Mouse (Mus musculus): Measurements from ENCODE around the gene Rph3al. TPM values are rescaled to one million over a fixed set of nuclear protein-coding genes. Genes with fewer than 3 reads are reported as not detected.

Gene Rph3al
- total and polyA plus RNA-seq, 2 experiments from 2014 or later = 2.5 to 3.1 TPM

GRCm38 (mm10) chr11:75887349-75887748 is 50.9 kb downstream of the Rph3al start:
- TF ChIP-seq CTCF (IDR thresholded peaks at IDR 0.05; ENCODE audit: low read depth) = no peak

GRCm38 (mm10) chr11:75881234-75881633 is 57.0 kb downstream of the Rph3al start:
- H3K4me2 ChIP-seq (ENCODE audit: low read depth, low read length) = no peak overlapping the region

More at GRCm38 (mm10) chr11:75887349-75887748, 50.9 kb downstream of the Rph3al start:
- 83% methylated on average over 3 of the region's 3 CpGs for WGBS
- H3K36me3 ChIP-seq (ENCODE audit: insufficient read depth, low read length) = no peaks in the 10 kb centered on the region
- H3K4me3 ChIP-seq (ENCODE audit: low read length) = no peak overlapping the region
- no peak overlapping the region for H3K9ac ChIP-seq (replicated peaks; ENCODE audit: low read length)
- no peaks in the 10 kb centered on the region for H3K9me3 ChIP-seq (ENCODE audit: low read length)
- H3K27ac ChIP-seq = no peak overlapping the region
- ATAC-seq (no peak), DNase-seq (ENCODE audit: low spot score) (no peak)
- 0 out of 2 replicates have a peak, but pooled peaks cover 4% of the 10 kb centered on the region for H3K4me1 ChIP-seq (ENCODE audit: insufficient read depth, low read length)
- no peak overlapping the region for H3K4me2 ChIP-seq (ENCODE audit: low read depth, low read length)
- no peaks in the 10 kb centered on the region for H3K27me3 ChIP-seq (ENCODE audit: insufficient read depth, low read length)

GRCm38 (mm10) chr11:75880064-75880463 is 58.2 kb downstream of the Rph3al start:
- Histone ChIP-seq H3K27me3 (ENCODE audit: insufficient read depth, low read length) (no peaks in the 10 kb centered on the region), H3K27ac (0 out of 2 replicates have a peak overlapping the region, but pooled peaks have one; percentile 20), H3K4me1 (ENCODE audit: insufficient read depth, low read length) (peaks cover 5% of the 10 kb centered on the region; the same call in 1 of the 2 replicates), H3K4me3 (ENCODE audit: low read length) (no peak overlapping the region), H3K4me2 (ENCODE audit: low read depth, low read length) (no peak overlapping the region), H3K9me3 (ENCODE audit: low read length) (no peaks in the 10 kb centered on the region), H3K36me3 (ENCODE audit: insufficient read depth, low read length) (no peaks in the 10 kb centered on the region), H3K9ac (replicated peaks; ENCODE audit: low read length) (no peak overlapping the region)
- peak; percentile 57 for DNase-seq (ENCODE audit: low spot score)
- 46% methylated on average over 8 of the region's 8 CpGs for WGBS
- ATAC-seq = no peak
- no peak for TF ChIP-seq CTCF (IDR thresholded peaks at IDR 0.05; ENCODE audit: low read depth)

More at GRCm38 (mm10) chr11:75881234-75881633, 57.0 kb downstream of the Rph3al start:
- TF ChIP-seq CTCF (IDR thresholded peaks at IDR 0.05; ENCODE audit: low read depth) = no peak
- no peak overlapping the region for H3K4me3 ChIP-seq (ENCODE audit: low read length)
- ATAC-seq (no peak), DNase-seq (ENCODE audit: low spot score) (no peak)
- WGBS = 93% methylated on average over 3 of the region's 3 CpGs
- H3K36me3 ChIP-seq (ENCODE audit: insufficient read depth, low read length) = no peaks in the 10 kb centered on the region
- H3K27ac ChIP-seq = no peak overlapping the region
- no peaks in the 10 kb centered on the region for H3K27me3 ChIP-seq (ENCODE audit: insufficient read depth, low read length)
- no peak overlapping the region for H3K9ac ChIP-seq (replicated peaks; ENCODE audit: low read length)
- no peaks in the 10 kb centered on the region for H3K9me3 ChIP-seq (ENCODE audit: low read length)
- peaks cover 5% of the 10 kb centered on the region; the same call in 1 of the 2 replicates for H3K4me1 ChIP-seq (ENCODE audit: insufficient read depth, low read length)

GRCm38 (mm10) chr11:75878460-75878859 is 59.8 kb downstream of the Rph3al start:
- Histone ChIP-seq H3K4me2 (ENCODE audit: low read depth, low read length) (no peak overlapping the region), H3K27me3 (ENCODE audit: insufficient read depth, low read length) (no peaks in the 10 kb centered on the region), H3K36me3 (ENCODE audit: insufficient read depth, low read length) (no peaks in the 10 kb centered on the region), H3K9ac (replicated peaks; ENCODE audit: low read length) (no peak overlapping the region), H3K9me3 (ENCODE audit: low read length) (no peaks in the 10 kb centered on the region), H3K27ac (no peak overlapping the region), H3K4me1 (ENCODE audit: insufficient read depth, low read length) (peaks cover 5% of the 10 kb centered on the region; the same call in 1 of the 2 replicates), H3K4me3 (ENCODE audit: low read length) (no peak overlapping the region)
- ATAC-seq = no peak
- no peak for TF ChIP-seq CTCF (IDR thresholded peaks at IDR 0.05; ENCODE audit: low read depth)
- 85% methylated on average over 8 of the region's 8 CpGs for WGBS
- DNase-seq (ENCODE audit: low spot score) = no peak

- no peak overlapping the region for H3K9ac ChIP-seq (replicated peaks; ENCODE audit: low read length)
- no peak for TF ChIP-seq CTCF (IDR thresholded peaks at IDR 0.05; ENCODE audit: low read depth)
- no peaks in the 10 kb centered on the region for H3K27me3 ChIP-seq (ENCODE audit: insufficient read depth, low read length)
- no peaks in the 10 kb centered on the region for H3K36me3 ChIP-seq (ENCODE audit: insufficient read depth, low read length)
- ATAC-seq = no peak
- H3K4me1 ChIP-seq (ENCODE audit: insufficient read depth, low read length) = peaks cover 5% of the 10 kb centered on the region
- peak; percentile 38 for DNase-seq (ENCODE audit: low spot score)
- H3K27ac ChIP-seq = no peak overlapping the region
- H3K4me2 ChIP-seq (ENCODE audit: low read depth, low read length) = no peak overlapping the region
- H3K9me3 ChIP-seq (ENCODE audit: low read length) = no peaks in the 10 kb centered on the region
- H3K4me3 ChIP-seq (ENCODE audit: low read length) = no peak overlapping the region
- 38% methylated on average over 14 of the region's 15 CpGs for WGBS
These were observed 62.0 kb downstream of the Rph3al start for GRCm38 (mm10) chr11:75876043-75876780.

- H3K9ac ChIP-seq (replicated peaks; ENCODE audit: low read length) = no peak overlapping the region
- no peaks in the 10 kb centered on the region for H3K9me3 ChIP-seq (ENCODE audit: low read length)
- ATAC-seq = no peak
- H3K27me3 ChIP-seq (ENCODE audit: insufficient read depth, low read length) = no peaks in the 10 kb centered on the region
- H3K4me1 ChIP-seq (ENCODE audit: insufficient read depth, low read length) = peaks cover 9% of the 10 kb centered on the region
- no peak overlapping the region for H3K4me3 ChIP-seq (ENCODE audit: low read length)
- H3K4me2 ChIP-seq (ENCODE audit: low read depth, low read length) = no peak overlapping the region
- H3K27ac ChIP-seq = no peak overlapping the region
- no peaks in the 10 kb centered on the region for H3K36me3 ChIP-seq (ENCODE audit: insufficient read depth, low read length)
- whole genome bisulfite sequencing = 77% methylated on average over 1 of the region's 1 CpGs
- no peak for DNase-seq (ENCODE audit: low spot score)
- TF ChIP-seq CTCF (IDR thresholded peaks at IDR 0.05; ENCODE audit: low read depth) = no peak
These were observed 66.5 kb downstream of the Rph3al start for GRCm38 (mm10) chr11:75871688-75872087.

GRCm38 (mm10) chr11:75870947-75871346 is 67.3 kb downstream of the Rph3al start:
- peak overlapping the region; percentile 23; the same call in 1 of the 2 replicates for H3K27ac ChIP-seq
- ATAC-seq (no peak), DNase-seq (ENCODE audit: low spot score) (no peak)
- TF ChIP-seq CTCF (IDR thresholded peaks at IDR 0.05; ENCODE audit: low read depth) = no peak
- no peak overlapping the region for H3K9ac ChIP-seq (replicated peaks; ENCODE audit: low read length)
- peaks cover 7% of the 10 kb centered on the region; the same call in 1 of the 2 replicates for H3K4me1 ChIP-seq (ENCODE audit: insufficient read depth, low read length)
- H3K4me2 ChIP-seq (ENCODE audit: low read depth, low read length) = no peak overlapping the region
- no peaks in the 10 kb centered on the region for H3K9me3 ChIP-seq (ENCODE audit: low read length)
- H3K27me3 ChIP-seq (ENCODE audit: insufficient read depth, low read length) = no peaks in the 10 kb centered on the region
- 58% methylated on average over 4 of the region's 4 CpGs for WGBS
- no peak overlapping the region for H3K4me3 ChIP-seq (ENCODE audit: low read length)
- no peaks in the 10 kb centered on the region for H3K36me3 ChIP-seq (ENCODE audit: insufficient read depth, low read length)

Data from hindbrain, postnatal 0 days (tissue).